Mouse (Mus musculus): ENCODE measurements at regions not wholly inside any gene's neighbourhood (a gene's known extent, or its start where the extent isn't known, plus 50 kb on each side); places are given as distances from the start of the nearest gene placed in this dataset.
A peak's percentile ranks its signal among the peaks of the same experiment; 100 is the strongest.

GRCm38 (mm10) chr4:29282169-29282568, 469.2 kb downstream of the Epha7 start:
- ATAC-seq (ENCODE audit: insufficient read depth) = no peak
- Histone ChIP-seq H3K4me2 (ENCODE audit: low read depth) (no peak overlapping the region), H3K9me3 (ENCODE audit: control insufficient read depth, low read length) (no peaks in the 10 kb centered on the region), H3K27me3 (ENCODE audit: control insufficient read depth, insufficient read depth, low read length) (no peaks in the 10 kb centered on the region), H3K36me3 (replicated peaks; ENCODE audit: control insufficient read depth, insufficient read depth, low read depth) (no peaks in the 10 kb centered on the region), H3K9ac (replicated peaks) (no peak overlapping the region), H3K27ac (no peak overlapping the region), H3K4me1 (replicated peaks; ENCODE audit: control insufficient read depth in 2 of 2, insufficient read depth in 2 of 2, low read length in 1 of 2) (no peaks in the 10 kb centered on the region), H3K4me3 (ENCODE audit: insufficient read depth in 1 of 2, low read depth in 2 of 2, low read length in 2 of 2) (no peak overlapping the region)
- WGBS (ENCODE audit: insufficient replicate concordance) = 52% methylated on average over 5 of the region's 5 CpGs
- TF ChIP-seq CTCF (IDR thresholded peaks at IDR 0.05; ENCODE audit: low read depth) (no peak), EP300 (IDR thresholded peaks at IDR 0.05; ENCODE audit: low read depth) (no peak)
- DNase-seq (ENCODE audit: low read depth in 3 of 3, low spot score in 3 of 3) = no peak

- ATAC-seq (ENCODE audit: insufficient read depth) = no peak
- TF ChIP-seq EP300 (IDR thresholded peaks at IDR 0.05; ENCODE audit: low read depth) = no peak
- TF ChIP-seq CTCF (IDR thresholded peaks at IDR 0.05; ENCODE audit: low read depth) = peak; percentile 63
- Histone ChIP-seq H3K27me3 (ENCODE audit: control insufficient read depth, insufficient read depth, low read length) (no peaks in the 10 kb centered on the region), H3K36me3 (replicated peaks; ENCODE audit: control insufficient read depth, insufficient read depth, low read depth) (no peaks in the 10 kb centered on the region), H3K4me3 (ENCODE audit: insufficient read depth in 1 of 2, low read depth in 2 of 2, low read length in 2 of 2) (no peak overlapping the region), H3K9me3 (ENCODE audit: control insufficient read depth, low read length) (no peaks in the 10 kb centered on the region), H3K4me1 (replicated peaks; ENCODE audit: control insufficient read depth in 2 of 2, insufficient read depth in 2 of 2, low read length in 1 of 2) (no peaks in the 10 kb centered on the region), H3K4me2 (ENCODE audit: low read depth) (no peak overlapping the region), H3K9ac (replicated peaks) (no peak overlapping the region), H3K27ac (no peak overlapping the region)
- WGBS (ENCODE audit: insufficient replicate concordance) = 29% methylated on average over 1 of the region's 1 CpGs
- DNase-seq (ENCODE audit: low read depth in 3 of 3, low spot score in 3 of 3) = no peak
Measured at GRCm38 (mm10) chr4:29301348-29301747, 488.4 kb downstream of the Epha7 start.

GRCm38 (mm10) chr4:29303951-29304350, 491.0 kb downstream of the Epha7 start:
- Histone ChIP-seq H3K4me3 (ENCODE audit: insufficient read depth in 1 of 2, low read depth in 2 of 2, low read length in 2 of 2) (no peak overlapping the region), H3K4me1 (replicated peaks; ENCODE audit: control insufficient read depth in 2 of 2, insufficient read depth in 2 of 2, low read length in 1 of 2) (no peaks in the 10 kb centered on the region), H3K27me3 (ENCODE audit: control insufficient read depth, insufficient read depth, low read length) (no peaks in the 10 kb centered on the region), H3K36me3 (replicated peaks; ENCODE audit: control insufficient read depth, insufficient read depth, low read depth) (no peaks in the 10 kb centered on the region), H3K9ac (replicated peaks) (no peak overlapping the region), H3K4me2 (ENCODE audit: low read depth) (no peak overlapping the region), H3K27ac (no peak overlapping the region), H3K9me3 (ENCODE audit: control insufficient read depth, low read length) (no peaks in the 10 kb centered on the region)
- ATAC-seq (ENCODE audit: insufficient read depth) = no peak
- TF ChIP-seq EP300 (IDR thresholded peaks at IDR 0.05; ENCODE audit: low read depth) (no peak), CTCF (IDR thresholded peaks at IDR 0.05; ENCODE audit: low read depth) (no peak)
- DNase-seq (ENCODE audit: low read depth in 3 of 3, low spot score in 3 of 3) = no peak

- no peaks in the 10 kb centered on the region for H3K36me3 ChIP-seq (replicated peaks; ENCODE audit: control insufficient read depth, insufficient read depth, low read depth)
- H3K9me3 ChIP-seq (ENCODE audit: control insufficient read depth, low read length) = no peaks in the 10 kb centered on the region
- H3K4me3 ChIP-seq (ENCODE audit: insufficient read depth in 1 of 2, low read depth in 2 of 2, low read length in 2 of 2) = no peak overlapping the region
- H3K4me2 ChIP-seq (ENCODE audit: low read depth) = no peak overlapping the region
- DNase-seq (ENCODE audit: low read depth in 3 of 3, low spot score in 3 of 3) (no peak), ATAC-seq (ENCODE audit: insufficient read depth) (no peak)
- H3K9ac ChIP-seq (replicated peaks) = no peak overlapping the region
- WGBS (ENCODE audit: insufficient replicate concordance) = 73% methylated on average over 1 of the region's 1 CpGs
- H3K4me1 ChIP-seq (replicated peaks; ENCODE audit: control insufficient read depth in 2 of 2, insufficient read depth in 2 of 2, low read length in 1 of 2) = no peaks in the 10 kb centered on the region
- no peaks in the 10 kb centered on the region for H3K27me3 ChIP-seq (ENCODE audit: control insufficient read depth, insufficient read depth, low read length)
- TF ChIP-seq EP300 (IDR thresholded peaks at IDR 0.05; ENCODE audit: low read depth) (no peak), CTCF (IDR thresholded peaks at IDR 0.05; ENCODE audit: low read depth) (no peak)
- H3K27ac ChIP-seq = no peak overlapping the region
Measured at GRCm38 (mm10) chr4:29307245-29307644, 494.3 kb downstream of the Epha7 start.

- H3K36me3 ChIP-seq (replicated peaks; ENCODE audit: control insufficient read depth, insufficient read depth, low read depth) = no peaks in the 10 kb centered on the region
- H3K4me1 ChIP-seq (replicated peaks; ENCODE audit: control insufficient read depth in 2 of 2, insufficient read depth in 2 of 2, low read length in 1 of 2) = no peaks in the 10 kb centered on the region
- H3K27ac ChIP-seq = no peak overlapping the region
- WGBS (ENCODE audit: insufficient replicate concordance) = 63% methylated on average over 6 of the region's 6 CpGs
- DNase-seq (ENCODE audit: low read depth in 3 of 3, low spot score in 3 of 3) = no peak
- H3K4me3 ChIP-seq (ENCODE audit: insufficient read depth in 1 of 2, low read depth in 2 of 2, low read length in 2 of 2) = no peak overlapping the region
- H3K9me3 ChIP-seq (ENCODE audit: control insufficient read depth, low read length) = no peaks in the 10 kb centered on the region
- no peak for TF ChIP-seq CTCF (IDR thresholded peaks at IDR 0.05; ENCODE audit: low read depth)
- no peak for TF ChIP-seq EP300 (IDR thresholded peaks at IDR 0.05; ENCODE audit: low read depth)
- H3K9ac ChIP-seq (replicated peaks) = no peak overlapping the region
- no peak for ATAC-seq (ENCODE audit: insufficient read depth)
- no peaks in the 10 kb centered on the region for H3K27me3 ChIP-seq (ENCODE audit: control insufficient read depth, insufficient read depth, low read length)
- no peak overlapping the region for H3K4me2 ChIP-seq (ENCODE audit: low read depth)
Measured at GRCm38 (mm10) chr4:29323921-29324320, 511.0 kb downstream of the Epha7 start.

Measured in liver, embryonic 14.5 days (tissue).